8 mouse cellular contexts compared by ENCODE assay signal in genomic region chr4:124477870-124478301, GRCm38 (mm10).
DNase-seq lines count a peak whose midpoint lies in the region; ATAC-seq and TF ChIP-seq lines count a peak whose summit lies in the region.

No protein-coding gene starts in this region.

- H3K27ac ChIP-seq in intestine, embryonic 14.5 days (ENCODE audit: low read depth): no peak overlapping the region
- no peak overlapping the region for H3K27ac ChIP-seq in liver, embryonic 15.5 days (replicated peaks)
- no peak overlapping the region for H3K27ac ChIP-seq in stomach, postnatal 0 days (replicated peaks)

- under 1% methylated on average over 19 of the region's 22 CpGs for WGBS in intestine, embryonic 14.5 days
- 2% methylated on average over 19 of the region's 22 CpGs for WGBS in liver, embryonic 15.5 days (ENCODE audit: insufficient replicate concordance)
- WGBS in stomach, postnatal 0 days: 3% methylated on average over 20 of the region's 22 CpGs

- no peak for TF ChIP-seq CTCF in stomach, postnatal 0 days (IDR thresholded peaks at IDR 0.05; ENCODE audit: low read depth)

- peak; percentile 25 to 32 for DNase-seq in urinary bladder, adult 18-20 months (ENCODE audit: low spot score in 2 of 2)
- DNase-seq in urinary bladder, postnatal 10 days (ENCODE audit: low spot score): no peak
- DNase-seq in intestine, embryonic 14.5 days (ENCODE audit: low spot score): peak; percentile 61
- DNase-seq in stomach, postnatal 0 days (ENCODE audit: low spot score): no peak
- no peak for DNase-seq in layer of hippocampus, adult 9-11 months
- no peak for DNase-seq in spleen, adult 18-20 months
- no peak for DNase-seq in left cerebral cortex, postnatal 14 days (ENCODE audit: low spot score in 2 of 2)

- intact Hi-C loops in left cerebral cortex, postnatal 14 days (cut with DNase I): no loop called here

- TF ChIP-seq EP300 in stomach, postnatal 0 days (optimal IDR thresholded peaks at IDR 0.05): no peak

- H3K4me2 ChIP-seq in intestine, embryonic 14.5 days (ENCODE audit: low read length): peak overlapping the region; percentile 37
- H3K4me2 ChIP-seq in liver, embryonic 15.5 days: peak overlapping the region; percentile 43
- 0 out of 2 replicates have a peak overlapping the region, but pooled peaks have one; percentile 0 for H3K4me2 ChIP-seq in stomach, postnatal 0 days (replicated peaks; ENCODE audit: low read depth)

- H3K4me3 ChIP-seq in intestine, embryonic 14.5 days (ENCODE audit: low read depth, low read length): 0 out of 2 replicates have a peak overlapping the region, but pooled peaks have one; percentile 6
- peak overlapping the region; percentile 12; the same call in 1 of the 2 replicates for H3K4me3 ChIP-seq in liver, embryonic 15.5 days (replicated peaks)
- no peak overlapping the region for H3K4me3 ChIP-seq in stomach, postnatal 0 days (ENCODE audit: low read depth, low read length)

- H3K27me3 ChIP-seq in intestine, embryonic 14.5 days (replicated peaks; ENCODE audit: control insufficient read depth, insufficient read depth, low read length): peaks cover 79% of the 10 kb centered on the region
- H3K27me3 ChIP-seq in liver, embryonic 15.5 days: peaks cover 58% of the 10 kb centered on the region
- H3K27me3 ChIP-seq in stomach, postnatal 0 days (ENCODE audit: control insufficient read depth, insufficient read depth, low read length): no peaks in the 10 kb centered on the region; the same call in 1 of the 2 replicates

- no peaks in the 10 kb centered on the region for H3K36me3 ChIP-seq in intestine, embryonic 14.5 days (ENCODE audit: control insufficient read depth, insufficient read depth, low read length)
- H3K36me3 ChIP-seq in liver, embryonic 15.5 days (replicated peaks): no peaks in the 10 kb centered on the region
- H3K36me3 ChIP-seq in stomach, postnatal 0 days (ENCODE audit: control insufficient read depth, insufficient read depth, low read length): no peaks in the 10 kb centered on the region

- H3K9me3 ChIP-seq in intestine, embryonic 14.5 days (ENCODE audit: control insufficient read depth, low read length): no peaks in the 10 kb centered on the region
- H3K9me3 ChIP-seq in liver, embryonic 15.5 days (replicated peaks): no peaks in the 10 kb centered on the region
- H3K9me3 ChIP-seq in stomach, postnatal 0 days (ENCODE audit: control insufficient read depth, low read length): no peaks in the 10 kb centered on the region

- H3K9ac ChIP-seq in intestine, embryonic 14.5 days (ENCODE audit: low read length): no peak overlapping the region
- H3K9ac ChIP-seq in liver, embryonic 15.5 days: no peak overlapping the region
- H3K9ac ChIP-seq in stomach, postnatal 0 days (ENCODE audit: low read length): no peak overlapping the region

- peaks cover 7% of the 10 kb centered on the region; the same call in 1 of the 2 replicates for H3K4me1 ChIP-seq in intestine, embryonic 14.5 days (replicated peaks; ENCODE audit: control insufficient read depth, insufficient read depth, low read length)
- H3K4me1 ChIP-seq in liver, embryonic 15.5 days (replicated peaks): no peaks in the 10 kb centered on the region
- no peaks in the 10 kb centered on the region for H3K4me1 ChIP-seq in stomach, postnatal 0 days (replicated peaks; ENCODE audit: control insufficient read depth, insufficient read depth)

- no peak for ATAC-seq in intestine, embryonic 14.5 days (replicated peaks; ENCODE audit: low FRiP score, low TSS enrichment, low read depth)
- ATAC-seq in liver, embryonic 15.5 days (ENCODE audit: insufficient read depth): no peak
- no peak for ATAC-seq in stomach, postnatal 0 days (ENCODE audit: low FRiP score, low TSS enrichment)

Comparison
In these comparisons a context has a peak if more than half of its experiments do, and no peak if none do; other contexts are left out.
1. DNase-seq: peak in urinary bladder, adult 18-20 months (2 of 2) and intestine, embryonic 14.5 days (single experiment); none in urinary bladder, postnatal 10 days (single experiment), stomach, postnatal 0 days (single experiment), layer of hippocampus, adult 9-11 months (single experiment), spleen, adult 18-20 months (0 of 2) and left cerebral cortex, postnatal 14 days (0 of 2).
2. Peak in every context shown above with its lines, with median percentiles within 50 percentile points of each other: H3K4me2 ChIP-seq.